Mouse (Mus musculus) heart, postnatal 36 days (tissue): ENCODE results near the gene Aldh5a1. TPM values are rescaled to one million over a fixed set of nuclear protein-coding genes. Genes with fewer than 3 reads are reported as not detected.
A peak's percentile ranks its signal among the peaks of the same experiment; 100 is the strongest.
"Not testable (repeated sequence)": the region's sequence is repeated elsewhere in the genome, so short reads cannot be mapped to it uniquely, and the experiment has no call there.

ENCODE experiments used
- DNase-seq, 2 experiments: peaks; one replicate each; pipeline ENCODE4 v3.0.0; 2021 to 2022
- intact Hi-C: fragments of 180-260 bp; cut with DNase I; formaldehyde crosslinking; loops from one replicate; pipeline ENCODE4 v1.15.1; 2025
- total RNA-seq, 2 experiments: library from RNA; stranded (reverse); gene quantifications; 2 replicates each; pipeline ENCODE4 v1.2.3; 2021

Aldh5a1 gene
- total RNA-seq, result 10 to 100 TPM; 23.4 to 26.5 TPM

- intact Hi-C loops, result no loop called here
- DNase-seq, result peak; percentile 78 to 79
Observed at GRCm38 (mm10) chr13:24937108-24937838, at the start of gene Aldh5a1. TSS of gene Aldh5a1 (minus strand) at chr13:24937661.

GRCm38 (mm10) chr13:24985435-24985834 lies 48.0 kb upstream of the Aldh5a1 start:
- intact Hi-C loops, result loop anchor here (5.0 kb wide), 1 partner anchor 503 kb away; no protein-coding TSS in a partner anchor
- DNase-seq, result no peak

DNA sequence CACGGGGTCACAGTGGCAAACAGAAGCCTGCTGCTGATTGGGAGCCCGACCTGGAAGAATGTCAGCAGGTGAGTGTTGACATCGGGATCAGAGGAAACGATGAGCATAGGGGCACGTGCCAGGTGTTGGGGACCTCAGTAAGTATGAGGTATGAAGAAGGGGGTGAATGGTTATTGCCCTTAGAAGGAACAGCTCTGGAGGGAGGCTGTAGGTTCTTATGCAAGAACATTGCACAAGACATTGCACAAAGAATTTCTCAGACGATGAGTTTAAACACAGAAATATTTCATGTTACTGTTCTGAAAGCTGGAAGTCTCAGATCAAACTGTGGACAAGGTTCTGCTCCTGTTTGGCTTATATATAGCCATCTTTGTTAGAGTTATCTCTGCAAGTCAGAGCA lies 43.6 kb upstream of the Aldh5a1 start:
- intact Hi-C loops, result no loop called here
- DNase-seq, result no peak

- intact Hi-C loops, result no loop called here
- no peak for DNase-seq
Observed at GRCm38 (mm10) chr13:24977820-24978342, 40.4 kb upstream of the Aldh5a1 start.

DNA sequence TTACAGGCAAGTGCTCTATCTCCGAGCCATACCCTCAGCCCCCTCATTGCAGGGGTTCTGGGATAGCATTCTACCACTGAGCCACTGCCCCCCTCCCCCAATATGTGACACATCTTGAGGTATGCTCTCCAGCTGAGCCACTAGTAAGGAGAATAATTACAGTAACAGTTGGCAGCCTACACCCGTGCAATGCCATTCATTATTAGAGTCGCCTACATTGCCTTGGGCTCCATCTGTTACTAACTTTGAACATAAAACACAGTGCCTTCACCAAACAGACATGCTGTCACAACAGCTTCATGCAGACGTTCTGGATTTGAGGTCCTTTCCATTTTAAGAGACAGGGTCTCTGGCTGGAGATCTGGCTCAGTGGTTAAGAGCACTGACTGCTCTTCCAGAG lies 38.9 kb upstream of the Aldh5a1 start:
- intact Hi-C loops, result no loop called here

GRCm38 (mm10) chr13:24971776-24972175 lies 34.3 kb upstream of the Aldh5a1 start:
- DNase-seq, intact Hi-C loops: not testable (repeated sequence)

More for the DNA sequence above, 38.9 kb upstream of the Aldh5a1 start:
- no peak for DNase-seq

GRCm38 (mm10) chr13:24965846-24966201 lies 28.4 kb upstream of the Aldh5a1 start:
- intact Hi-C loops, result no loop called here
- no peak for DNase-seq

GRCm38 (mm10) chr13:24965130-24965845 lies 27.8 kb upstream of the Aldh5a1 start:
- intact Hi-C loops, result no loop called here
- no peak for DNase-seq

DNA sequence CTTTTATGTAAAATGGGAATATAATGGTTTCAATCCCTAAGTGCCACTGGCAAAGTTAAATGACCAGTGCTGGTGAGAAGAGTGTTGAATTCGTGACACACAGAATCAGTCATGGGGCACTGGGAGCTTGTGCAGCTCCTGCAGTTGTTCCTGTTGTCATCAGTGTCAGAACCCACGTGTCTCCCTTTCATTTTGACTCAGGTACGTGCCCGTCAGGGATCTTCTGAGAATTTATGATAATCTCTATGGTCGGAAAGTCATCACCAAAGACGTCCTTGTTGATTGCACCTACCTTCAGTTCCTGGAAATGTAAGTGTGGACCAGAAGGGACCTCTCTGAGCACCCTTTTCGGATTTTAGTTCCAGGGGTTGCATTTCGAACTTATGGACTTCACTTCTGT lies 24.7 kb upstream of the Aldh5a1 start:
- no peak for DNase-seq
- intact Hi-C loops, result no loop called here

DNA sequence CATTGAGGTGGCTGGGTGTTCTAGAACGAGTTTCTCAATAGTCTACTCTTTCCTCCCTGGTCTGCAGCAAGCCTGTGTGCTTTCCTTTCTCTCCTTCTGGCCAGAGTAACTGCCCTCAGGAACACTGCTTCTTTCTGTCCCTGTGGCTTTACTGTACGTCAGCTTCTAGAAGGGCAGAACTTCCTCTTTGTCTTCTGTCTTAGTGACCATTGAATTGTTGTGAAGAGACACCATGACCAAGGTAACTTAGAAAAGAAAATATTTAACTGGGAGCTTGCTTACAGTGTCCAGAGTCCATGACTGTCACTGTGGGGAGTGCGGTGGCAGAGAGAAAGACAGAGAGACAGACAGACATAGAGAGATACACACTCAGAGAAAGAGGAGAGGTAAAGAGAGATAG lies 22.6 kb upstream of the Aldh5a1 start:
- intact Hi-C loops, result no loop called here
- no peak for DNase-seq

DNA sequence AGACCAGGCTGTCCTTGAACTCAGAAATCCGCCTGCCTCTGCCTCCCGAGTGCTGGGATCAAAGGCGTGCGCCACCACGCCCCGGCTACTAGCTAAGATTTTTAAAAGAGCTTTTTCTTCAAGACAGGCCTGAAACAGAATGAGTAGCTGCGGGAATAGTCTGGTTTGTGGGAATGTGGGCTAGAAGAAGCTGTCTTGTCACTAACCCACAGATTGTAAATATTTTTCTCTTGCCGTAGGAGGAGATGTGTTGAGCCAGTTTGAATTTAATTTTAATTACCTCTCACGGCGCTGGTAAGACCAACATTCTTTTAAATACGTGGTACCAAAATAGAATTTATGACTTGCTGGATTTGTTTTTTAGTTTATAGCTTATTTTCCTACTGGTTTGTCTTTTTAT lies 21.2 kb upstream of the Aldh5a1 start:
- intact Hi-C loops, result no loop called here
- DNase-seq, result no peak

- no peak for DNase-seq
- intact Hi-C loops, result no loop called here
Observed at GRCm38 (mm10) chr13:24955500-24955899, 18.0 kb upstream of the Aldh5a1 start.

DNA sequence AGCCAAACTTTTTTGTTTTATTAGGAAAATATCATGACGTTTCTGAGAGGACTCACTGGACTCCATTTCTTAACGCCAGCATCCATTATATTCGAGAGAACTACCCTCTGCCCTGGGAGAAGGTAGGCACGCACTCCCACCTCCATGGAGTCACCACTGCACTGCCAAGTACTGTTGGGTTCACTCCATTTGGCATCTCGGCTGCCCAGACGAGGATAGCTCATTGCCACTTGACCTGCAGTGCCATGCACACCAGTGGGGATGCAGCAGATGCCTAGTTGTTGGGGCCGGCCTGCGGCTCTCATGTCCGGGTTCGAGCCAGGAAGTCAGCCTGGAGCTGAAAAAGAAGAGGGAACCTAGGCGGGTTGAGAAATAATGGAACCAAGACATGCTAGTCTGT lies 17.6 kb upstream of the Aldh5a1 start:
- intact Hi-C loops, result no loop called here
- no peak for DNase-seq

- DNase-seq, result no peak
- intact Hi-C loops, result no loop called here
Observed at GRCm38 (mm10) chr13:24952659-24953058, 15.2 kb upstream of the Aldh5a1 start.

- intact Hi-C loops, result no loop called here
- no peak for DNase-seq
Observed at GRCm38 (mm10) chr13:24948870-24949269, 11.4 kb upstream of the Aldh5a1 start.

GRCm38 (mm10) chr13:24947158-24947557 lies 9.7 kb upstream of the Aldh5a1 start:
- DNase-seq, result no peak
- intact Hi-C loops, result no loop called here

- intact Hi-C loops, result no loop called here
- DNase-seq, result no peak
Observed at GRCm38 (mm10) chr13:24945567-24945966, 8.1 kb upstream of the Aldh5a1 start.

DNA sequence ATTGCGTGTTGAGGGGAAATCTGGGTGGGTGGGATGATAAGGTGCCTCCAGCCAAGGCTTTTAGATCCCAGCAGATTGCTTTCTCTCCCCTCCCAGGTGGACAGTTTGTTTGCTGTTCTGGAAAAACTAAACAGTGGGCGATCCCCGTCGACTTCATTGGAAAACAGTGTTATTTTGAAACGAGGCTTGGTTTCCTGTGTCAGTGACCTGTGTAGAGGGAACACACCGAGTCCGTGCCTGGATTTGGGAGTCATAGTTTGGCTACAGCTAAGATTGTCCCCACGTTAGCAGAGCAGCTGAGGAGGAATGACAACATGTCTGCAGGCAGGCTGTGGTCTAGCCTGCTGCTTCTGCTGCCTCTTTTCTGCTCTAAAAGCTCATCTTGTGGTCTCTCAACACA lies 5.8 kb upstream of the Aldh5a1 start:
- intact Hi-C loops, result no loop called here
- no peak for DNase-seq

- intact Hi-C loops, result no loop called here
- no peak for DNase-seq
Observed at GRCm38 (mm10) chr13:24942512-24943282, 5.2 kb upstream of the Aldh5a1 start, which contains the start of gene Gpld1. TSS of gene Gpld1 (plus strand) at chr13:24943152.

DNA sequence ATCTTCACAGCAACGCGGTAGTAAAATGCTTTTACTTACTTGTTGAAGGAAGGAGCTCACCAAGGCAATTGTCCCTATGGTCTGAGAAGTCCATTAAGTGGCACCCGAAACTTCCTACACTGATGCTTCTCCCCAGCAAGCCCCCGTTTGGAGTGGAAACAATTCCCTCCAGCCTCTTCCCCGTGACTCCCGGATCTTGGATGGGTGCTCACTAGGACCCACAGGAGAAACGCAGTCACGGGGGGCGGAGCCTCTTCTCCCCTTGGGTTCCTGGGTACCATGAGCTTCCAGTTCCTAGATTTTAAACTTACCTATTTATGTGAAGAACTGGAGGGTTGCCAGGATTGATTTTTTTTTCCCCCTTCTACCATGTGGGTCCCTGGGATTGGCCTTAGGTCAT lies 2.0 kb upstream of the Aldh5a1 start:
- intact Hi-C loops, result no loop called here
- DNase-seq, result no peak

GRCm38 (mm10) chr13:24938683-24939082 lies 1.2 kb upstream of the Aldh5a1 start:
- intact Hi-C loops, result loop anchor here (1.0 kb wide), 1 partner anchor 50 kb away; no protein-coding TSS in a partner anchor
- DNase-seq, result peak; percentile 76 to 78
